Mouse (Mus musculus) forebrain, embryonic 14.5 days (tissue): ENCODE data around the gene Gm10277. TPM values are rescaled to one million over a fixed set of nuclear protein-coding genes. Genes with fewer than 3 reads are reported as not detected.

ENCODE experiments used
- ATAC-seq: fragments of 200-750 bp; cut with Nextera tagmentation; 2 replicates; pipeline ENCODE4 v1.8.0; 2017; ENCODE audit warnings: mild to moderate bottlenecking, moderate library complexity
- DNase-seq: peaks from one replicate; pipeline ENCODE4 v3.0.0-alpha.2; 2015; ENCODE audit warnings: low spot score
- H3K27ac ChIP-seq: fragments of 300-500 bp; sonication (generic); 2 replicates; pipeline ENCODE4 v1.5.1; 2014; ENCODE audit warnings: low read depth, mild to moderate bottlenecking, control low read depth, low read length, moderate library complexity
- H3K27me3 ChIP-seq: fragments of 300-500 bp; sonication (generic); replicated peaks from 2 replicates; pipeline ENCODE4 v1.6.1; 2014; ENCODE audit warnings: low read length, control low read depth, mixed read lengths; ENCODE audit not compliant: control insufficient read depth, insufficient read depth
- H3K36me3 ChIP-seq: fragments of 300-500 bp; sonication (generic); 2 replicates; pipeline ENCODE4 v1.6.1; 2014; ENCODE audit warnings: low read length, control low read depth; ENCODE audit not compliant: control insufficient read depth, insufficient read depth
- H3K4me1 ChIP-seq: fragments of 300-500 bp; sonication (generic); 2 replicates; pipeline ENCODE4 v1.6.1; 2014; ENCODE audit warnings: antibody characterized with exemption, low read length, control low read depth; ENCODE audit not compliant: control insufficient read depth, insufficient read depth
- H3K4me2 ChIP-seq: fragments of 300-500 bp; sonication (generic); 2 replicates; pipeline ENCODE4 v1.6.1; 2014; ENCODE audit warnings: mild to moderate bottlenecking, control low read depth, low read length
- H3K4me3 ChIP-seq: fragments of 300-500 bp; sonication (generic); 2 replicates; pipeline ENCODE4 v1.5.1; 2014; ENCODE audit warnings: low read depth, low read length, control low read depth
- H3K9ac ChIP-seq: fragments of 300-500 bp; sonication (generic); 2 replicates; pipeline ENCODE4 v1.6.1; 2014; ENCODE audit warnings: mild to moderate bottlenecking, low read length, control low read depth, moderate library complexity
- H3K9me3 ChIP-seq: fragments of 300-500 bp; sonication (generic); replicated peaks from 2 replicates; pipeline ENCODE4 v1.6.1; 2016; ENCODE audit warnings: low read length, control low read depth, mixed read lengths; ENCODE audit not compliant: control insufficient read depth
- WGBS: fragments of 180-500 bp; shearing (Covaris S2); extraction: QIAGEN DNeasy Blood & Tissue Kit; methylation state at CpG from one replicate; pipeline ENCODE4 v1.1.7; 2014; 5-methylcytosine and 5-hydroxymethylcytosine counted together
- polyA plus RNA-seq: library from polyadenylated mRNA; unstranded; fragments of >200 nt; fragmentation: Nextera tagmentation; extraction: Ambion mirVana; gene quantifications from 2 replicates; pipeline ENCODE4 v1.2.1, GENCODE M21; 2014

Gm10277 gene
- polyA plus RNA-seq, 1 experiment from 2014 or later, result 0.55 TPM

- H3K9me3 ChIP-seq, result no peaks in the 10 kb centered on the region
- ATAC-seq (no peak), DNase-seq (no peak)
- H3K4me2 ChIP-seq, result no peak overlapping the region
- H3K27me3 ChIP-seq, result no peaks in the 10 kb centered on the region
- whole genome bisulfite sequencing, result 76% methylated on average over 8 of the region's 8 CpGs
- no peak overlapping the region for H3K4me3 ChIP-seq
- no peak overlapping the region for H3K27ac ChIP-seq
- no peak overlapping the region for H3K9ac ChIP-seq
- H3K36me3 ChIP-seq, result no peaks in the 10 kb centered on the region; the same call in 1 of the 2 replicates
- H3K4me1 ChIP-seq, result no peaks in the 10 kb centered on the region; the same call in 1 of the 2 replicates
These were observed 15.5 kb downstream of the Gm10277 start for GRCm38 (mm10) chr11:77771879-77772713.

- Histone ChIP-seq H3K4me1 (peaks cover 15% of the 10 kb centered on the region), H3K4me3 (no peak overlapping the region), H3K27me3 (no peaks in the 10 kb centered on the region), H3K9ac (no peak overlapping the region), H3K36me3 (no peaks in the 10 kb centered on the region; the same call in 1 of the 2 replicates), H3K9me3 (no peaks in the 10 kb centered on the region), H3K27ac (no peak overlapping the region), H3K4me2 (no peak overlapping the region)
- DNase-seq (no peak), ATAC-seq (no peak)
- WGBS, result 89% methylated on average over 8 of the region's 8 CpGs
These were observed 17.2 kb downstream of the Gm10277 start for GRCm38 (mm10) chr11:77770346-77770745.

GRCm38 (mm10) chr11:77769496-77769895, 18.1 kb downstream of the Gm10277 start:
- Histone ChIP-seq H3K4me3 (no peak overlapping the region), H3K36me3 (no peaks in the 10 kb centered on the region; the same call in 1 of the 2 replicates), H3K4me1 (peaks cover 24% of the 10 kb centered on the region), H3K9me3 (no peaks in the 10 kb centered on the region), H3K27me3 (no peaks in the 10 kb centered on the region), H3K27ac (no peak overlapping the region), H3K4me2 (no peak overlapping the region), H3K9ac (no peak overlapping the region)
- ATAC-seq (no peak), DNase-seq (no peak)
- 82% methylated on average over 4 of the region's 4 CpGs for WGBS

GRCm38 (mm10) chr11:77766351-77767001, 21.1 kb downstream of the Gm10277 start:
- Histone ChIP-seq H3K9me3 (no peaks in the 10 kb centered on the region), H3K36me3 (no peaks in the 10 kb centered on the region), H3K4me2 (peak overlapping the region; percentile 55), H3K27me3 (0 out of 2 replicates have a peak, but pooled peaks cover 2% of the 10 kb centered on the region), H3K4me1 (peaks cover 34% of the 10 kb centered on the region), H3K27ac (0 out of 2 replicates have a peak overlapping the region, but pooled peaks have one; percentile 44), H3K4me3 (peak overlapping the region; percentile 27), H3K9ac (peak overlapping the region; percentile 62)
- peak; percentile 33 for DNase-seq
- ATAC-seq, result no peak
- WGBS, result 6% methylated on average over 34 of the region's 35 CpGs

- H3K4me1 ChIP-seq, result peaks cover 34% of the 10 kb centered on the region
- 58% methylated on average over 4 of the region's 4 CpGs for WGBS
- H3K9me3 ChIP-seq, result no peaks in the 10 kb centered on the region
- no peak overlapping the region for H3K27ac ChIP-seq
- ATAC-seq (no peak), DNase-seq (no peak)
- H3K9ac ChIP-seq, result peak overlapping the region; percentile 17; the same call in 1 of the 2 replicates
- H3K36me3 ChIP-seq, result no peaks in the 10 kb centered on the region
- H3K4me2 ChIP-seq, result peak overlapping the region; percentile 92
- H3K27me3 ChIP-seq, result 0 out of 2 replicates have a peak, but pooled peaks cover 2% of the 10 kb centered on the region
- no peak overlapping the region for H3K4me3 ChIP-seq
These were observed 22.1 kb downstream of the Gm10277 start for GRCm38 (mm10) chr11:77765459-77765777.

- H3K27ac ChIP-seq, result no peak overlapping the region
- no peaks in the 10 kb centered on the region for H3K9me3 ChIP-seq
- 65% methylated on average over 9 of the region's 9 CpGs for WGBS
- H3K36me3 ChIP-seq, result no peaks in the 10 kb centered on the region
- 0 out of 2 replicates have a peak, but pooled peaks cover 2% of the 10 kb centered on the region for H3K27me3 ChIP-seq
- peak overlapping the region; percentile 92 for H3K4me2 ChIP-seq
- H3K9ac ChIP-seq, result peak overlapping the region; percentile 99; the same call in 1 of the 2 replicates
- ATAC-seq (no peak), DNase-seq (peak; percentile 25)
- peaks cover 34% of the 10 kb centered on the region for H3K4me1 ChIP-seq
- peak overlapping the region; percentile 95 for H3K4me3 ChIP-seq
These were observed 22.7 kb downstream of the Gm10277 start for GRCm38 (mm10) chr11:77764694-77765458.

- H3K4me1 ChIP-seq, result peaks cover 34% of the 10 kb centered on the region
- H3K4me3 ChIP-seq, result peak overlapping the region; percentile 95
- peak overlapping the region; percentile 92 for H3K4me2 ChIP-seq
- DNase-seq (peak; percentile 80), ATAC-seq (peak; percentile 71)
- H3K27ac ChIP-seq, result peak overlapping the region; percentile 94
- WGBS, result 4% methylated on average over 26 of the region's 26 CpGs
- 0 out of 2 replicates have a peak, but pooled peaks cover 2% of the 10 kb centered on the region for H3K27me3 ChIP-seq
- H3K36me3 ChIP-seq, result no peaks in the 10 kb centered on the region
- H3K9ac ChIP-seq, result peak overlapping the region; percentile 99
- no peaks in the 10 kb centered on the region for H3K9me3 ChIP-seq
These were observed 23.7 kb downstream of the Gm10277 start for GRCm38 (mm10) chr11:77763673-77764340.
